Mouse (Mus musculus) midbrain, embryonic 15.5 days (tissue): ENCODE data around the gene Lce1d. TPM values are rescaled to one million over a fixed set of nuclear protein-coding genes. Genes with fewer than 3 reads are reported as not detected.
"Not testable (repeated sequence)": the region's sequence is repeated elsewhere in the genome, so short reads cannot be mapped to it uniquely, and the experiment has no call there.

ENCODE experiments used
- ATAC-seq: fragments of 200-750 bp; cut with Nextera tagmentation; replicated peaks from 2 replicates; pipeline ENCODE4 v1.8.0; 2017; ENCODE audit warnings: moderate TSS enrichment
- H3K27ac ChIP-seq: fragments of 300-500 bp; sonication (generic); 2 replicates; pipeline ENCODE4 v1.5.1; 2015; ENCODE audit warnings: mild to moderate bottlenecking, inconsistent platforms
- H3K27me3 ChIP-seq: fragments of 300-500 bp; sonication (generic); replicated peaks from 2 replicates; pipeline ENCODE4 v1.6.1; 2015; ENCODE audit warnings: inconsistent platforms
- H3K36me3 ChIP-seq: fragments of 300-500 bp; sonication (generic); replicated peaks from 2 replicates; pipeline ENCODE4 v1.6.1; 2015; ENCODE audit warnings: inconsistent platforms
- H3K4me1 ChIP-seq: fragments of 300-500 bp; sonication (generic); 2 replicates; pipeline ENCODE4 v1.6.1; 2015; ENCODE audit warnings: inconsistent platforms
- H3K4me2 ChIP-seq: fragments of 300-500 bp; sonication (generic); 2 replicates; pipeline ENCODE4 v1.6.1; 2015; ENCODE audit warnings: inconsistent platforms, mild to moderate bottlenecking, moderate library complexity
- H3K4me3 ChIP-seq: fragments of 300-500 bp; sonication (generic); 2 replicates; pipeline ENCODE4 v1.5.1; 2015; ENCODE audit warnings: mild to moderate bottlenecking, inconsistent platforms
- H3K9ac ChIP-seq: fragments of 300-500 bp; sonication (generic); 2 replicates; pipeline ENCODE4 v1.6.1; 2015; ENCODE audit warnings: mild to moderate bottlenecking, inconsistent platforms
- H3K9me3 ChIP-seq: fragments of 300-500 bp; sonication (generic); 2 replicates; pipeline ENCODE4 v1.6.1; 2016; ENCODE audit warnings: inconsistent platforms
- WGBS: fragments of 180-500 bp; shearing (Covaris S2); methylation state at CpG from one replicate; pipeline ENCODE4 v1.1.7; 2015; ENCODE audit warnings: mixed read lengths; 5-methylcytosine and 5-hydroxymethylcytosine counted together
- polyA plus RNA-seq: library from polyadenylated mRNA; unstranded; fragments of >200 nt; fragmentation: Nextera tagmentation; extraction: Ambion mirVana; gene quantifications from 2 replicates; pipeline ENCODE4 v1.2.1, GENCODE M21; 2015

The Lce1d gene
- polyA plus RNA-seq: not detected in 2 replicates

- WGBS: 75% methylated on average over 2 of the region's 2 CpGs
- Histone ChIP-seq H3K27me3 (no peaks in the 10 kb centered on the region), H3K4me2 (no peak within 1 kb of the TSS), H3K4me3 (no peak within 1 kb of the TSS), H3K27ac (no peak within 1 kb of the TSS), H3K4me1 (no peaks in the 10 kb centered on the region), H3K36me3 (no peaks in the 10 kb centered on the region), H3K9me3 (no peaks in the 10 kb centered on the region), H3K9ac (no peak within 1 kb of the TSS)
- ATAC-seq: no peak
These were observed at the start of gene Lce1d for GRCm38 (mm10) chr3:92687110-92687509. Gene Lce1d, minus strand, starts transcription at chr3:92687210.

DNA sequence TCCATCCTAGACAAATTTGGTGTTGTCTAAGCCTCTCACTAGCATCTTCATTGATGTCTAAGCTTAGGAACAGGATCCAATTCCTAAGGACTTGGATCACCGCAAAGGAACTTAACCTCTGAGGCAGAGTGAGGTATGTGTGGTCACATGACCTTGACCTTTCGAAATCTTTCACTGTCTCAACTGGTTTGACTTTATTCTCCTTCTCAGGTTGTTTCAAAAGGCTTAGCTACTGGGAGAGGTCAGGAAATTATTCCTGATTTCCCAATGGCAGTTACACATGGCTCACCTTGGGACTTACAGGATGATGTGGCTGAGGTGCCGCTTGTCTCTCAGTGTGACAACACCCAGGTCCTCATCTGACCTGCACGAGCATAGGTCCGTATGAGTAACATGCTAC, 35.6 kb upstream of the Lce1d start:
- Histone ChIP-seq H3K4me3 (no peak overlapping the region), H3K27ac (no peak overlapping the region), H3K4me2 (no peak overlapping the region), H3K9ac (no peak overlapping the region), H3K4me1 (no peaks in the 10 kb centered on the region), H3K36me3 (no peaks in the 10 kb centered on the region), H3K27me3 (no peaks in the 10 kb centered on the region), H3K9me3 (no peaks in the 10 kb centered on the region)
- no peak for ATAC-seq
- 92% methylated on average over 5 of the region's 5 CpGs for WGBS

- Histone ChIP-seq H3K9ac (no peak within 1 kb of the TSS), H3K4me3 (no peak within 1 kb of the TSS), H3K9me3 (no peaks in the 10 kb centered on the region), H3K27me3 (no peaks in the 10 kb centered on the region), H3K4me1 (no peaks in the 10 kb centered on the region), H3K4me2 (no peak within 1 kb of the TSS), H3K36me3 (no peaks in the 10 kb centered on the region), H3K27ac (no peak within 1 kb of the TSS)
- 80% methylated on average over 3 of the region's 3 CpGs for whole genome bisulfite sequencing
- ATAC-seq: no peak
These were observed 33.2 kb upstream of the Lce1d start, which contains the start of gene Lce1f for GRCm38 (mm10) chr3:92720250-92720649. Gene Lce1f, minus strand, starts transcription at chr3:92720350.

GRCm38 (mm10) chr3:92715122-92715521, 28.1 kb upstream of the Lce1d start:
- no peak overlapping the region for H3K9ac ChIP-seq

DNA sequence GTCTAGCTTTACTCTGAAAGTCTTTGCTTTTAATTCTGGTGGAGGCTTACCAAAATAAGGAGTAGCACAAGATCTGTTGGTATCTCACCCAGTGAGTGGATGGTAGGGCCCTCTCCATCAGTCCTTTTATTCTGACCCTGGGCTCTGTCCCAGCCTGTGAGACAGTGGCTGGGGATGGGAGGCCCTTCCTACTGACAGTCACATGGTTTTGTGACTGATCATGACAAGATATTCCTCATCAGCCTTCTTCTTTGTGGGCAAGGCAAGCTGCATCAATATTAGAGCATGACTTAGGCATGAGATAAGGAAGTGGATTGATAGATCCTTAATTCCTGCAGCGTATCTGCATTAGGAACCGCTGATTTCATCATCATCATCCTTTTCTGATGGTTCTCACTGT, 22.0 kb upstream of the Lce1d start, which contains the start of gene Lce1e:
Lce1e (minus strand) TSS at position 101 of the 400 bp plus-strand sequence.
- H3K4me3 ChIP-seq: no peak within 1 kb of the TSS
- WGBS: 87% methylated on average over 2 of the region's 2 CpGs

More at GRCm38 (mm10) chr3:92715122-92715521, 28.1 kb upstream of the Lce1d start:
- Histone ChIP-seq H3K36me3 (no peaks in the 10 kb centered on the region), H3K4me3 (no peak overlapping the region), H3K27ac (no peak overlapping the region), H3K4me1 (no peaks in the 10 kb centered on the region), H3K4me2 (no peak overlapping the region), H3K9me3 (no peaks in the 10 kb centered on the region), H3K27me3 (no peaks in the 10 kb centered on the region)
- no peak for ATAC-seq

GRCm38 (mm10) chr3:92694613-92695012, 7.6 kb upstream of the Lce1d start:
- Histone ChIP-seq H3K4me1 (no peaks in the 10 kb centered on the region), H3K9me3 (no peaks in the 10 kb centered on the region), H3K36me3 (no peaks in the 10 kb centered on the region), H3K9ac (no peak overlapping the region), H3K4me2 (no peak overlapping the region), H3K27me3 (no peaks in the 10 kb centered on the region), H3K27ac (no peak overlapping the region), H3K4me3 (no peak overlapping the region)
- 18% methylated on average over 1 of the region's 1 CpGs for WGBS
- no peak for ATAC-seq

More for the DNA sequence above, 22.0 kb upstream of the Lce1d start, which contains the start of gene Lce1e:
- Histone ChIP-seq H3K9me3 (no peaks in the 10 kb centered on the region), H3K9ac (no peak within 1 kb of the TSS), H3K27me3 (no peaks in the 10 kb centered on the region), H3K27ac (no peak within 1 kb of the TSS), H3K36me3 (no peaks in the 10 kb centered on the region), H3K4me1 (no peaks in the 10 kb centered on the region), H3K4me2 (no peak within 1 kb of the TSS)
- no peak for ATAC-seq

- Histone ChIP-seq H3K4me2 (no peak overlapping the region), H3K4me3 (no peak overlapping the region), H3K9ac (no peak overlapping the region), H3K4me1 (no peaks in the 10 kb centered on the region), H3K36me3 (no peaks in the 10 kb centered on the region), H3K9me3 (no peaks in the 10 kb centered on the region), H3K27me3 (no peaks in the 10 kb centered on the region), H3K27ac (no peak overlapping the region)
- no peak for ATAC-seq
These were observed 4.7 kb upstream of the Lce1d start for GRCm38 (mm10) chr3:92691688-92692087.

- not testable (repeated sequence) for H3K4me3 ChIP-seq, H3K27me3 ChIP-seq, H3K9me3 ChIP-seq, ATAC-seq, H3K36me3 ChIP-seq, H3K27ac ChIP-seq, H3K9ac ChIP-seq, H3K4me2 ChIP-seq, H3K4me1 ChIP-seq
- 76% methylated on average over 16 of the region's 16 CpGs for WGBS
These were observed 2.1 kb upstream of the Lce1d start for GRCm38 (mm10) chr3:92689154-92689553.

DNA sequence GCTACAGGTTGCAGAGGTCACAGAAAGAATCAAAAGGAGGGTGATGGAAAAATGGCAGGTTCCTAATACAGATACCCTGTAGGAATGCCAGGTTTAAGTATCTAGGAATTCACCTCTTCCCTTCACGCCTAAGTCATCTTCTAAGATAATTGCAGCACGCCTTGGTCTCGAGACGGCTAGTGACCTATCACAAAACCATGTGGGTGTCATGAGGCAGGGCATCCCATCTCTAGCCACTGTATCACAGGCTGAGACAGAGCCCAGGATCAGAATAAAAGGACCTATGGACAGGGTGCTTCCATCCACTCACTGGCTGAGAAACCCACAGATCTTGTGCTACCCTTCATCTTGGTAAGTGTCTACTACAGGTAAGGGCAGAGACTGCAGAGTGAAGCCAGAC, 8.1 kb downstream of the Lce1d start, which contains the start of gene Lce1c:
Lce1c (plus strand) TSS at position 301 of the 400 bp plus-strand sequence.
- Histone ChIP-seq H3K4me3 (no peak within 1 kb of the TSS), H3K36me3 (no peaks in the 10 kb centered on the region), H3K4me1 (no peaks in the 10 kb centered on the region), H3K9ac (no peak within 1 kb of the TSS), H3K9me3 (no peaks in the 10 kb centered on the region), H3K27ac (no peak within 1 kb of the TSS), H3K27me3 (no peaks in the 10 kb centered on the region), H3K4me2 (no peak within 1 kb of the TSS)
- no peak for ATAC-seq
- 94% methylated on average over 4 of the region's 4 CpGs for WGBS

DNA sequence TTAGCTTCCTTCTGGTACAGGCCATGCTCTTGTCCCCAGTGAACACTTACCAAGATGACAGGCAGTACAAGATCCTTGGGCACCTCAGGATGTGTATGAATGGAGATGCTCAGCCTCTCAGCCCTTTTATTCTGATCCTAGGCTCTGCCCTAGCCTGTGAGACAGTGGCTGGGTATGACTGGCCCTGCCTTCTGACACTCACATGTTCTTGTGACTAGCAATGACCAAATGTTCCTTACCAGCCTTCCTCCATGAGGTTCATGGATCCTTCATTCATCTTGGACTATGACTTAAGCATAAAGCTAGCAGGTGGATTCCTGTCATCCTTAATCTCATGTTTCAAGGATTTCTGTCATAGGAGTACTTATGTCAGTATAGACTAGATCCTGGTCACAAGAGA, 16.8 kb downstream of the Lce1d start, which contains the start of gene Lce1a2:
Lce1a2 (minus strand) TSS at position 101 of the 400 bp plus-strand sequence.
- Histone ChIP-seq H3K4me3 (no peak within 1 kb of the TSS), H3K9me3 (no peaks in the 10 kb centered on the region), H3K27ac (no peak within 1 kb of the TSS), H3K36me3 (no peaks in the 10 kb centered on the region), H3K4me2 (no peak within 1 kb of the TSS), H3K9ac (no peak within 1 kb of the TSS), H3K27me3 (no peaks in the 10 kb centered on the region), H3K4me1 (no peaks in the 10 kb centered on the region)
- no peak for ATAC-seq

DNA sequence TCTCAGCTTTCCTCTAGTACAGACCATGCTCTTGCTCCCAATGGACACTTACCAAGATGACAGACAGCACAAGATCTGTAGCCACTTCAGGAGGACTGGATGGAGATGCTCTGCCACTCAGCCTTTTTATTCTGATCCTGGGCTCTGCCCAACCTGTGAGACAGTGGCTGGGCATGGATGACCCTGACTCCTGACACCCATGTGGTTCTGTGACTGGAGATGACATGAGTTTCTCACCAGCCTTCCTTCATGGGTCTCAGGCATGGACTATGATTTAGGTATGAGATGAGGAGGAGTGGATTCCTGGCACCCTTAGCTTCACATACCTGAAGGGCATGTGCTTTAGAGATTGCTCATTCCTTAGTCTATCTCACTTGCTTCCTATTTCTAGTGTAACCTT, 30.2 kb downstream of the Lce1d start, which contains the start of gene Lce1b:
Lce1b (minus strand) TSS at position 101 of the 400 bp plus-strand sequence.
- no peak within 1 kb of the TSS for H3K4me2 ChIP-seq
- H3K9ac ChIP-seq: no peak within 1 kb of the TSS
- no peaks in the 10 kb centered on the region for H3K36me3 ChIP-seq
- ATAC-seq: no peak
- H3K4me1 ChIP-seq: no peaks in the 10 kb centered on the region
- H3K4me3 ChIP-seq: no peak within 1 kb of the TSS
- H3K27me3 ChIP-seq: no peaks in the 10 kb centered on the region
- H3K9me3 ChIP-seq: no peaks in the 10 kb centered on the region
- no peak within 1 kb of the TSS for H3K27ac ChIP-seq

- WGBS: 90% methylated on average over 1 of the region's 1 CpGs
- H3K9me3 ChIP-seq: no peaks in the 10 kb centered on the region
- no peaks in the 10 kb centered on the region for H3K36me3 ChIP-seq
- no peak within 1 kb of the TSS for H3K9ac ChIP-seq
- ATAC-seq: no peak
- H3K4me2 ChIP-seq: no peak within 1 kb of the TSS
- H3K4me1 ChIP-seq: no peaks in the 10 kb centered on the region
- no peak within 1 kb of the TSS for H3K27ac ChIP-seq
- no peak within 1 kb of the TSS for H3K4me3 ChIP-seq
- H3K27me3 ChIP-seq: no peaks in the 10 kb centered on the region
These were observed 38.8 kb downstream of the Lce1d start, which contains the start of gene Lce1a1 for GRCm38 (mm10) chr3:92648207-92648606. Gene Lce1a1, minus strand, starts transcription at chr3:92648307.

GRCm38 (mm10) chr3:92639854-92640253, 47.2 kb downstream of the Lce1d start:
- Histone ChIP-seq H3K4me1 (no peaks in the 10 kb centered on the region), H3K36me3 (no peaks in the 10 kb centered on the region), H3K27ac (no peak overlapping the region), H3K9ac (no peak overlapping the region), H3K4me3 (no peak overlapping the region), H3K4me2 (no peak overlapping the region), H3K9me3 (no peaks in the 10 kb centered on the region), H3K27me3 (no peaks in the 10 kb centered on the region)
- WGBS: 91% methylated on average over 15 of the region's 15 CpGs
- ATAC-seq: no peak
